Mouse (Mus musculus) heart, postnatal 0 days (tissue): ENCODE data around the gene Fcnb. TPM values are rescaled to one million over a fixed set of nuclear protein-coding genes. Genes with fewer than 3 reads are reported as not detected.

Experiments
- ATAC-seq: fragments of 200-750 bp; cut with Nextera tagmentation; 2 replicates; pipeline ENCODE4 v1.8.0; 2017; ENCODE audit warnings: low read depth, moderate number of reproducible peaks, moderate library complexity; ENCODE audit not compliant: insufficient read depth
- DNase-seq: peaks from one replicate; pipeline ENCODE4 v3.0.0-alpha.2; 2016; ENCODE audit warnings: low spot score
- H3K27ac ChIP-seq: fragments of 300-500 bp; sonication (generic); 2 replicates; pipeline ENCODE4 v1.5.1; 2014; ENCODE audit warnings: low read depth, mild to moderate bottlenecking
- H3K27me3 ChIP-seq: fragments of 300-500 bp; sonication (generic); 2 replicates; pipeline ENCODE4 v1.6.1; 2014; ENCODE audit warnings: low read length, mixed read lengths; ENCODE audit not compliant: control insufficient read depth, insufficient read depth
- H3K36me3 ChIP-seq: fragments of 300-500 bp; sonication (generic); replicated peaks from 2 replicates; pipeline ENCODE4 v1.6.1; 2014; ENCODE audit warnings: low read length, mixed read lengths; ENCODE audit not compliant: control insufficient read depth, insufficient read depth
- H3K4me1 ChIP-seq: fragments of 300-500 bp; sonication (generic); 2 replicates; pipeline ENCODE4 v1.6.1; 2014; ENCODE audit warnings: antibody characterized with exemption; ENCODE audit not compliant: control insufficient read depth, insufficient read depth
- H3K4me2 ChIP-seq: fragments of 300-500 bp; sonication (generic); 2 replicates; pipeline ENCODE4 v1.6.1; 2014; ENCODE audit warnings: low read depth, mild to moderate bottlenecking, low read length, moderate library complexity
- H3K4me3 ChIP-seq: fragments of 300-500 bp; sonication (generic); 2 replicates; pipeline ENCODE4 v1.5.1; 2014; ENCODE audit warnings: low read depth, low read length
- H3K9ac ChIP-seq: fragments of 300-500 bp; sonication (generic); replicated peaks from 2 replicates; pipeline ENCODE4 v1.6.1; 2014; ENCODE audit warnings: low read depth, low read length, mixed read lengths
- H3K9me3 ChIP-seq: fragments of 300-500 bp; sonication (generic); replicated peaks from 2 replicates; pipeline ENCODE4 v1.6.1; 2016; ENCODE audit warnings: low read length; ENCODE audit not compliant: control insufficient read depth
- CTCF ChIP-seq: IDR thresholded peaks from 2 replicates; pipeline ENCODE4 v1.5.1; 2016; ENCODE audit warnings: antibody characterized with exemption, control low read depth, low read depth
- EP300 ChIP-seq: IDR thresholded peaks from 2 replicates; pipeline ENCODE4 v1.6.1; 2016; ENCODE audit warnings: antibody characterized with exemption, low read depth
- WGBS: fragments of 180-500 bp; shearing (Covaris S2); extraction: QIAGEN DNeasy Blood & Tissue Kit; methylation state at CpG from one replicate; pipeline ENCODE4 v1.1.7; 2014; 5-methylcytosine and 5-hydroxymethylcytosine counted together
- polyA plus RNA-seq: library from polyadenylated mRNA; unstranded; fragments of >200 nt; fragmentation: Nextera tagmentation; extraction: Ambion mirVana; gene quantifications from 2 replicates; pipeline ENCODE4 v1.2.1, GENCODE M21; 2015
- total RNA-seq: library from RNA; depleted of rRNA; stranded (reverse); fragments of >200 nt; gene quantifications from 2 replicates; pipeline ENCODE4 v1.2.3, GENCODE M21; 2014; ENCODE audit warnings: low replicate concordance

Fcnb gene
- total and polyA plus RNA-seq, 2 experiments from 2014 or later = not detected

GRCm38 (mm10) chr2:28120342-28120741 is 35.7 kb upstream of the Fcnb start:
- 95% methylated on average over 9 of the region's 9 CpGs for WGBS
- Histone ChIP-seq H3K9me3 (peaks cover 3% of the 10 kb centered on the region; the same call in 1 of the 2 replicates), H3K27me3 (no peaks in the 10 kb centered on the region), H3K9ac (no peak overlapping the region), H3K4me1 (no peaks in the 10 kb centered on the region), H3K4me3 (no peak overlapping the region), H3K27ac (no peak overlapping the region), H3K4me2 (no peak overlapping the region), H3K36me3 (no peaks in the 10 kb centered on the region)
- DNase-seq = no peak
- TF ChIP-seq CTCF (no peak), EP300 (no peak)
- no peak for ATAC-seq

GRCm38 (mm10) chr2:28118518-28119116 is 33.9 kb upstream of the Fcnb start:
- Histone ChIP-seq H3K36me3 (no peaks in the 10 kb centered on the region), H3K27ac (no peak overlapping the region), H3K4me2 (no peak overlapping the region), H3K4me3 (no peak overlapping the region), H3K9me3 (peaks cover 3% of the 10 kb centered on the region; the same call in 1 of the 2 replicates), H3K9ac (no peak overlapping the region), H3K4me1 (no peaks in the 10 kb centered on the region), H3K27me3 (no peaks in the 10 kb centered on the region)
- no peak for ATAC-seq
- no peak for TF ChIP-seq EP300
- no peak for TF ChIP-seq CTCF
- 60% methylated on average over 6 of the region's 6 CpGs for WGBS
- no peak for DNase-seq

GRCm38 (mm10) chr2:28117490-28118308 is 33.0 kb upstream of the Fcnb start:
- ATAC-seq (no peak), DNase-seq (no peak)
- no peak for TF ChIP-seq EP300
- no peak for TF ChIP-seq CTCF
- H3K4me1 ChIP-seq = no peaks in the 10 kb centered on the region
- H3K36me3 ChIP-seq = no peaks in the 10 kb centered on the region
- no peak overlapping the region for H3K9ac ChIP-seq
- no peak overlapping the region for H3K4me2 ChIP-seq
- 52% methylated on average over 11 of the region's 11 CpGs for WGBS
- peaks cover 3% of the 10 kb centered on the region; the same call in 1 of the 2 replicates for H3K9me3 ChIP-seq
- H3K27ac ChIP-seq = no peak overlapping the region
- no peak overlapping the region for H3K4me3 ChIP-seq
- no peaks in the 10 kb centered on the region for H3K27me3 ChIP-seq

DNA sequence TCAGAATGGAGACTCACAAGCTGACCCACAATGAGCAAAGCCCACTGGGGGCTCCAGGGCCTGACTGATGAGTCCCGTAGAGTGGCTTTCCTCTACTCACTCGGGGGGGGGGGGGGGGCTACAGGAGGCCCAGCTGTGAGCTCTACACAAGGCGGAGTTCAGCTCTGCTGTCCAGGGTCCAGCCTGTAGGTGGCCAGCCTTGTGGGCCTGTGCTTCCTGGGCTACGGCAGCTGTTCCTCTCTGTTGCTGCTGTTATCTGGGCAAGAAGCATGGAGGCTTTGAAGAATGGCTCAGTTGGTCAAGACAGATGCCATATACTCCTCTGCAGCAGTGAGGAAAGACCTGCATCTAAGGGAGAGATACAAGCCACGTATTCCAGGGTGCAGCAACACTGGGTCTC is 24.1 kb upstream of the Fcnb start:
- Histone ChIP-seq H3K9ac (no peak overlapping the region), H3K36me3 (no peaks in the 10 kb centered on the region), H3K4me2 (no peak overlapping the region), H3K27ac (no peak overlapping the region), H3K4me3 (no peak overlapping the region), H3K27me3 (no peaks in the 10 kb centered on the region), H3K9me3 (no peaks in the 10 kb centered on the region), H3K4me1 (no peaks in the 10 kb centered on the region)
- DNase-seq = no peak
- ATAC-seq = no peak
- TF ChIP-seq CTCF (no peak), EP300 (no peak)
- 44% methylated on average over 5 of the region's 5 CpGs for WGBS

GRCm38 (mm10) chr2:28106002-28106401 is 21.3 kb upstream of the Fcnb start:
- Histone ChIP-seq H3K9me3 (no peaks in the 10 kb centered on the region), H3K36me3 (no peaks in the 10 kb centered on the region), H3K9ac (no peak overlapping the region), H3K4me3 (no peak overlapping the region), H3K4me1 (no peaks in the 10 kb centered on the region), H3K4me2 (no peak overlapping the region), H3K27ac (no peak overlapping the region), H3K27me3 (no peaks in the 10 kb centered on the region)
- DNase-seq (no peak), ATAC-seq (no peak)
- TF ChIP-seq EP300 = no peak
- no peak for TF ChIP-seq CTCF
- 66% methylated on average over 2 of the region's 2 CpGs for WGBS
